Mouse (Mus musculus): ENCODE measurements around the gene Gcnt3. TPM values are rescaled to one million over a fixed set of nuclear protein-coding genes. Genes with fewer than 3 reads are reported as not detected.

Gcnt3 gene
- total RNA-seq (2014; fragmentation: Nextera tagmentation): not detected in 2 replicates
- total RNA-seq (2017): not detected in 2 replicates

GRCm38 (mm10) chr9:70037988-70038387, at the start of gene Gcnt3:
TSS of gene Gcnt3 (minus strand) at chr9:70038088.
- no peak for ATAC-seq (replicated peaks; ENCODE audit: low FRiP score, low TSS enrichment, poor library complexity, severe bottlenecking)

GRCm38 (mm10) chr9:70087379-70087778, 49.5 kb upstream of the Gcnt3 start:
- no peak for ATAC-seq (replicated peaks; ENCODE audit: low FRiP score, low TSS enrichment, poor library complexity, severe bottlenecking)

- ATAC-seq (replicated peaks; ENCODE audit: low FRiP score, low TSS enrichment, poor library complexity, severe bottlenecking): no peak
These were observed 48.2 kb upstream of the Gcnt3 start for GRCm38 (mm10) chr9:70086091-70086490.

GRCm38 (mm10) chr9:70084107-70084506, 46.2 kb upstream of the Gcnt3 start:
- no peak for ATAC-seq (replicated peaks; ENCODE audit: low FRiP score, low TSS enrichment, poor library complexity, severe bottlenecking)

- ATAC-seq (replicated peaks; ENCODE audit: low FRiP score, low TSS enrichment, poor library complexity, severe bottlenecking): no peak
These were observed 44.7 kb upstream of the Gcnt3 start for GRCm38 (mm10) chr9:70082357-70083204.

- ATAC-seq (replicated peaks; ENCODE audit: low FRiP score, low TSS enrichment, poor library complexity, severe bottlenecking): no peak
These were observed 43.9 kb upstream of the Gcnt3 start for GRCm38 (mm10) chr9:70081767-70082166.

GRCm38 (mm10) chr9:70080976-70081375, 43.1 kb upstream of the Gcnt3 start:
- no peak for ATAC-seq (replicated peaks; ENCODE audit: low FRiP score, low TSS enrichment, poor library complexity, severe bottlenecking)

- no peak for ATAC-seq (replicated peaks; ENCODE audit: low FRiP score, low TSS enrichment, poor library complexity, severe bottlenecking)
These were observed 42.3 kb upstream of the Gcnt3 start for GRCm38 (mm10) chr9:70080027-70080800.

- peak; percentile 71 for ATAC-seq (replicated peaks; ENCODE audit: low FRiP score, low TSS enrichment, poor library complexity, severe bottlenecking)
These were observed 40.1 kb upstream of the Gcnt3 start for GRCm38 (mm10) chr9:70078034-70078433.

GRCm38 (mm10) chr9:70077170-70077569, 39.3 kb upstream of the Gcnt3 start:
- ATAC-seq (replicated peaks; ENCODE audit: low FRiP score, low TSS enrichment, poor library complexity, severe bottlenecking): no peak

GRCm38 (mm10) chr9:70072387-70072786, 34.5 kb upstream of the Gcnt3 start:
- no peak for ATAC-seq (replicated peaks; ENCODE audit: low FRiP score, low TSS enrichment, poor library complexity, severe bottlenecking)

GRCm38 (mm10) chr9:70069961-70070435, 32.1 kb upstream of the Gcnt3 start:
- ATAC-seq (replicated peaks; ENCODE audit: low FRiP score, low TSS enrichment, poor library complexity, severe bottlenecking): no peak

- no peak for ATAC-seq (replicated peaks; ENCODE audit: low FRiP score, low TSS enrichment, poor library complexity, severe bottlenecking)
These were observed 29.6 kb upstream of the Gcnt3 start for GRCm38 (mm10) chr9:70067497-70067896.

GRCm38 (mm10) chr9:70062012-70062411, 24.1 kb upstream of the Gcnt3 start:
- no peak for ATAC-seq (replicated peaks; ENCODE audit: low FRiP score, low TSS enrichment, poor library complexity, severe bottlenecking)

GRCm38 (mm10) chr9:70053411-70053810, 15.5 kb upstream of the Gcnt3 start:
- no peak for ATAC-seq (replicated peaks; ENCODE audit: low FRiP score, low TSS enrichment, poor library complexity, severe bottlenecking)

GRCm38 (mm10) chr9:70052730-70053129, 14.8 kb upstream of the Gcnt3 start:
- no peak for ATAC-seq (replicated peaks; ENCODE audit: low FRiP score, low TSS enrichment, poor library complexity, severe bottlenecking)

- ATAC-seq (replicated peaks; ENCODE audit: low FRiP score, low TSS enrichment, poor library complexity, severe bottlenecking): no peak
These were observed 12.0 kb upstream of the Gcnt3 start for GRCm38 (mm10) chr9:70049839-70050238.

- ATAC-seq (replicated peaks; ENCODE audit: low FRiP score, low TSS enrichment, poor library complexity, severe bottlenecking): no peak
These were observed 11.5 kb upstream of the Gcnt3 start for GRCm38 (mm10) chr9:70049416-70049783.

GRCm38 (mm10) chr9:70048751-70049415, 11.0 kb upstream of the Gcnt3 start:
- ATAC-seq (replicated peaks; ENCODE audit: low FRiP score, low TSS enrichment, poor library complexity, severe bottlenecking): no peak

- no peak for ATAC-seq (replicated peaks; ENCODE audit: low FRiP score, low TSS enrichment, poor library complexity, severe bottlenecking)
These were observed 10.4 kb upstream of the Gcnt3 start for GRCm38 (mm10) chr9:70048280-70048679.
